ENCODE assay signal across 8 mouse cellular contexts in genomic region chr19:3581326-3581725, GRCm38 (mm10). TPM values are rescaled to one million over a fixed set of nuclear protein-coding genes. Genes with fewer than 3 reads are reported as not detected.
DNase-seq lines count a peak whose midpoint lies in the region; ATAC-seq and TF ChIP-seq lines count a peak whose summit lies in the region.

No protein-coding gene starts in this region.

- 23% methylated on average over 7 of the region's 7 CpGs for WGBS in forebrain, embryonic 14.5 days
- 24% methylated on average over 7 of the region's 7 CpGs for WGBS in forebrain, embryonic 15.5 days
- 28% methylated on average over 7 of the region's 7 CpGs for WGBS in embryonic facial prominence, embryonic 11.5 days

- peaks cover 16% of the 10 kb centered on the region for H3K36me3 ChIP-seq in forebrain, embryonic 14.5 days (ENCODE audit: control insufficient read depth, insufficient read depth, low read length)
- no peaks in the 10 kb centered on the region for H3K36me3 ChIP-seq in forebrain, embryonic 15.5 days
- no peaks in the 10 kb centered on the region; the same call in 1 of the 2 replicates for H3K36me3 ChIP-seq in embryonic facial prominence, embryonic 11.5 days (replicated peaks; ENCODE audit: control insufficient read depth, insufficient read depth, low read depth, low read length)

- no peak overlapping the region for H3K4me3 ChIP-seq in forebrain, embryonic 14.5 days (ENCODE audit: low read depth, low read length)
- H3K4me3 ChIP-seq in forebrain, embryonic 15.5 days: no peak overlapping the region
- H3K4me3 ChIP-seq in embryonic facial prominence, embryonic 11.5 days (ENCODE audit: low read depth, low read length): no peak overlapping the region
- no peak overlapping the region for H3K4me3 ChIP-seq in layer of hippocampus, adult 2 months

- peak; percentile 89 for TF ChIP-seq CTCF in layer of hippocampus, adult 2 months (conservative IDR thresholded peaks at IDR 0.05)

- no peaks in the 10 kb centered on the region for H3K9me3 ChIP-seq in forebrain, embryonic 14.5 days (replicated peaks; ENCODE audit: control insufficient read depth, low read length)
- H3K9me3 ChIP-seq in forebrain, embryonic 15.5 days: no peaks in the 10 kb centered on the region
- no peaks in the 10 kb centered on the region for H3K9me3 ChIP-seq in embryonic facial prominence, embryonic 11.5 days (replicated peaks; ENCODE audit: control insufficient read depth, low read length)

- no peak for ATAC-seq in forebrain, embryonic 14.5 days
- no peak for ATAC-seq in forebrain, embryonic 15.5 days (replicated peaks)
- no peak for ATAC-seq in embryonic facial prominence, embryonic 11.5 days (replicated peaks; ENCODE audit: insufficient number of reproducible peaks, low FRiP score, low TSS enrichment, low read depth)

- H3K27ac ChIP-seq in forebrain, embryonic 14.5 days (ENCODE audit: low read depth, low read length): no peak overlapping the region
- no peak overlapping the region for H3K27ac ChIP-seq in forebrain, embryonic 15.5 days (replicated peaks)
- H3K27ac ChIP-seq in embryonic facial prominence, embryonic 11.5 days (replicated peaks; ENCODE audit: low read depth, low read length): no peak overlapping the region
- H3K27ac ChIP-seq in layer of hippocampus, adult 2 months: no peak overlapping the region

- no peaks in the 10 kb centered on the region for H3K4me1 ChIP-seq in forebrain, embryonic 14.5 days (ENCODE audit: control insufficient read depth, insufficient read depth, low read length)
- peaks cover 5% of the 10 kb centered on the region for H3K4me1 ChIP-seq in forebrain, embryonic 15.5 days
- H3K4me1 ChIP-seq in embryonic facial prominence, embryonic 11.5 days (ENCODE audit: control insufficient read depth, insufficient read depth, low read length): no peaks in the 10 kb centered on the region

- H3K27me3 ChIP-seq in forebrain, embryonic 14.5 days (replicated peaks; ENCODE audit: control insufficient read depth, insufficient read depth, low read length): no peaks in the 10 kb centered on the region
- no peaks in the 10 kb centered on the region for H3K27me3 ChIP-seq in forebrain, embryonic 15.5 days
- H3K27me3 ChIP-seq in embryonic facial prominence, embryonic 11.5 days (ENCODE audit: control insufficient read depth, insufficient read depth, low read length): no peaks in the 10 kb centered on the region

- DNase-seq in forebrain, embryonic 14.5 days (ENCODE audit: low spot score): peak; percentile 63
- DNase-seq in urinary bladder, postnatal 25 days (ENCODE audit: low spot score): peak; percentile 26
- no peak for DNase-seq in urinary bladder, postnatal 10 days (ENCODE audit: low spot score)
- peak; percentile 63 for DNase-seq in embryonic facial prominence, embryonic 11.5 days (ENCODE audit: low spot score)
- peak; percentile 49 to 72 for DNase-seq in layer of hippocampus, adult 2 months (ENCODE audit: low spot score in 2 of 2)
- DNase-seq in lung, postnatal 25 days (ENCODE audit: low spot score): peak; percentile 46
- DNase-seq in spleen, postnatal 36 days (ENCODE audit: low spot score in 2 of 2): peak; percentile 26 to 29

- H3K9ac ChIP-seq in forebrain, embryonic 14.5 days (ENCODE audit: low read length): no peak overlapping the region
- H3K9ac ChIP-seq in forebrain, embryonic 15.5 days (replicated peaks): no peak overlapping the region
- no peak overlapping the region for H3K9ac ChIP-seq in embryonic facial prominence, embryonic 11.5 days (replicated peaks; ENCODE audit: low read length)

- H3K4me2 ChIP-seq in forebrain, embryonic 14.5 days (ENCODE audit: low read length): no peak overlapping the region
- H3K4me2 ChIP-seq in forebrain, embryonic 15.5 days (replicated peaks): no peak overlapping the region
- H3K4me2 ChIP-seq in embryonic facial prominence, embryonic 11.5 days (ENCODE audit: low read depth, low read length): no peak overlapping the region

RNA-seq across cellular contexts. Expression of gene Ppp6r3, which starts 5.8 kb away (rescaled TPM):
- polyA plus RNA-seq in forebrain, embryonic 14.5 days (2014; fragmentation: Nextera tagmentation; extraction: Ambion mirVana): 59.9 and 62.4 TPM in 2 replicates
- 62.5 and 69.6 TPM in 2 replicates for polyA plus RNA-seq in forebrain, embryonic 15.5 days (2015; fragmentation: Nextera tagmentation; extraction: Ambion mirVana)
- polyA plus RNA-seq in embryonic facial prominence, embryonic 11.5 days (2014; fragmentation: Nextera tagmentation; extraction: Ambion mirVana): 72.2 and 83.2 TPM in 2 replicates
- total RNA-seq in layer of hippocampus, adult 2 months (2021): 10 to 100 TPM; 82.7 to 88.5 TPM
